Mouse (Mus musculus) kidney, postnatal 10 days (tissue): ENCODE measurements around the gene BC052040.
A peak's percentile ranks its signal among the peaks of the same experiment; 100 is the strongest.

Experiments
- DNase-seq: peaks from one replicate; pipeline ENCODE4 v3.0.0; 2021; ENCODE audit warnings: mixed read lengths

BC052040 gene

DNA sequence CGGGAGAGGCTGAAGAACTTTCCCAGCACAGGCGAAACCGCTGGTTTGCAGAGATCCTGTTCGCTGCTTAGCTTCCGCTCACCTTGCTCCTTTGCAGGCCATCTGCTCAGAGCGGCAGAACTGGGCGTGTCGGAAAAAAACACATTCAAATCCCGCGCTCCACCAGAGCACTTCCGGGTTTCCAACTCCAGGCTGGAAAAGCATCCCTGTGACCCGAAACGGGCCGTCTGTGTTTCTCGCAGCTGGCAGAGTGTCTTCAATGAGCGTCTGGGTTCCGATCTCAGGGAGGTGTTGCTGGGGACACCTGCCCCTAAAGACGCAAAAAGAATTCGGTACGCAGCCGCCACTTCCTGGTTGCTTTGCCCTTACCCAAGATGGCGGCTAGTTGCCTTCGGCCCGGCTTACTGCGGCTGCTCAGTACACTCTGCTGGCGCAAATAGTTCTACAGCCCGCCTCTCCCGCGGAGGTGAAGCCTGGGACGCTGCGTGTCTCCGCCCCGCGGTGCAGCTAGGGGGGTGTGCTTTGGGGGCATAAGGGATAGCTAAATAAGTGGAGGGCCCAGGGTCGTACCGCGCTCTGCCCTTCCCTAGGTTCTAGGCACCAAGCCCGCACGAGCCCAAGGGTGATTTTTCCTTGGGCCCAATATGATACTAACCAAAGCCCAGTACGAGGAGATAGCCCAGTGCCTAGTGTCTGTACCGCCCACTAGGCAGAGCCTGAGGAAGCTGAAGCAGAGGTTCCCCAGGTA, at the start of gene BC052040:
Gene BC052040, plus strand, starts transcription at position 476 of the 748 bp plus-strand sequence.
- DNase-seq, result peak; percentile 92

DNA sequence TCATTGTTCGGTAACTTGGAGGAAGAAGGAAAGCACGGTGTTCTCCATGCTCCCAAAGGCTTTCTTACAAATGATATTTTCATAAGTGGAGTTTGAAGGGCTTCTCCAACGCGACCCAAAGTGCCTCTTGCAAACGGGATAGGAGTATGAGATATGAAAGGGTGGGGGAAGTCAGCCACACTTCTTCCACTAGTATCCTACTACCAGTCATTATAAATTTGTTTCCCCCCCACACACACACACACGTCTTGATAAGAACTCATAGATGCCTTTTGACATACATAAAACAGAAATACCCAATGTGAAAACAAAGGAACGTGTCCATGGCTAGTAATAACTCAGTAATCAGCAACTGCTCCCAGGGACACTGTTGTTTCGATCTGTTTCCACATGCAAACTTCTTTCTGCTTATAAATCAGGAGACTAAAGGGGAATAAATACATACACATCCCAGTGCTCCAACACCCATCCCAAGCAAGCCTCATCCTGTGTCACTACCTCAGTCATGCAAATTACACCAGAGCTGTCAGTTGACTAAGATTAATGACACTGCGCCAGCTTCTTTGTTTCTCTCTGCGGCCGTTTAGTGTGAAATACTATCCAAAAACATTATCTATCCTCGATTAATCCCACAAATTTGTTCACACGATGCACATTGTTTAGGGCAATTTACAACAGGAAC, 43.4 kb upstream of the BC052040 start:
- no peak for DNase-seq

DNA sequence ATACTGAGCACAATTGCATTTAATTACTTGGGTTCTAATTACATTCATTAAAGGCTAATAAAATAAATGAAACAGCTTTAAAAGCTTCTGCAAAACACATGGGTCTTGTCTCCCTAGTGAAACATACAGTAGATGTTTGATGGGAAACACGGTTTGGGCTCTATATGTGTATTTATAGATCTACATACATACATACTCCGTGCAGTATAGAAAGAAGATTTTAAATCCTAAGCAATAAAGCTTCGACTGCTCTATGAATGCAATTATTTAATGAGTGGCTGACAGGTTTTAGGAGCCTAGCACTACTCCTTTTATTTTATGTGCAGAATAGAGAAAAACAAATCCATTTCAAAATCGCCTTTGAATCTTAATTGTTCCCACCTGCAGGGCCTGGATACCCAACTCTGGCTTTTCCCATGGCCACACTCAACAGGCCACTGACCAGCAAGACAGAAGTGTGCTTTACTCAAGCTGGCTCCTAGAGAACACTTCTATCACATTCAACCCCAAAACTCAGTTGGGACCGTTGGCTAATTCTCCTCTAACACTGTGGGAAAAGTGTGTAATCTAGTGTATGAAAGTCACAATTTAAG, 42.7 kb upstream of the BC052040 start:
- no peak for DNase-seq

DNA sequence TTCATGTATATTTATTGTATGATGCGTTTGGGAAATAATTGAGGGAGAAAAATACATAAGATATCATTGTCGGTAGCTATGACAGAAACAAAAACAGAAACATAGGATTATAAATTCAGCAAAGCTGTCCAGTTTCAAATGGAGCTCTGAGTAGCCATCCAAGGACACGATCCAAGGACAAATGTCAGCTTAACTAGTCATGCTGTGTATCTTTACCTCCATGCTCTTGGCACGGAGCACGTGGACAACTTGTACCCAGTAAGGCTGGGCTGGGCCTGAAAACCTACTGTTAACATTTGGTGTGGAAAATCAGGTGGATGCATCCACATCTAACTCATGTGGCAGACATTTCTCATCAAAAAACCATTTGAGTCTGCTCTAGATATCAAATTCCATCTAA, 41.8 kb upstream of the BC052040 start:
- no peak for DNase-seq

DNA sequence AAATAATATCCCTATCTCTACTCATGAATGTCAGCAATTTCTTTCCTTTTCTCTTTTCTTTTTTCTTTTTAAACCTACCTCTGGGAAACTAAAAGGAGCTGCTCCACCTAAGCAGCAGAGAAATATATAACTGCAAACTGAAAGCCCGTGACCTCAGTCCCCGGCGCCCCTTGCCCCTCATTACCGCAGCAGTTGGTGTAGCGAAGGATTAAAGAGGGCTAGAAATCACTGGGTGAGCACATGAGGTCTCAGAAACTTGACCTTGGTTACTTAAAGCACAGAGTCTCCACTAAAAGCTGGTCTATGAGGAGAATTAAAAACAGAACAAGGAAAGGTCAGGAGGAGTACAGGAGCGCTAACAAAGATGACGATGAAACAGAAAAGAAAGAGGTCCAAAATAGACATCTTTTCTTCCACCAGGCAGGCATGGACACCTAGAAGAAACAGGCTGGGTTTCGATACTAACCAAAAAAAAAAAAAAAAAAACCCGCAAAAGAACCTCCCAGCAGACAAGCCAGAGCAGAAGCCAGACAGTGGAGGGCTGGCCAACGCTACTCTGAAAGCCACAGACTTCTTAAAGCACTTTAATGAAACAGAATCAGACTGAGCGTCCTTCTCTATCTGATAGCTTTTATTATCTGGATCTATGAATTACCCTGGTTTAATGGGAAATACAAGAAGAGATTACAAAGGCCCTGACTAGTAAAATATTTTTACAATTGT, 39.0 kb upstream of the BC052040 start:
- DNase-seq, result no peak

DNA sequence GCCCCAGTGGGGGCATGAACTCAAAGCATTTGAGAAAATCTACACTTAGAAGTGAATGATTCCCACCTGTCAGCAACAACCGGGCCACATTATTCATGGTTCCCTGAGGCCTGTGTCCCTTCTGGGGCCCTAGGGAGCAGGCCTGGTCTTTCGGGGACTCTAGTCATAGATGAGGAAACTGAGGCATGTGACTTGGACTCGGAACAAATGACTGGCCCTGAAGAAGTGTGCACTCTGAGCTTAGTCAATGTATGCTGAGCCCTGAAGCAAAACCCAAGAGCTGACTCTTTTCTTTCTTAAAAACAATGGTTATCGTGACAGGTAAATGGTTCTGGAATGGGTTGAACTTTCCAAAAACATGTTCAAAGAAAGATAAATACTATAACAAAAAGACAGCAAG, 38.3 kb upstream of the BC052040 start:
- no peak for DNase-seq

DNA sequence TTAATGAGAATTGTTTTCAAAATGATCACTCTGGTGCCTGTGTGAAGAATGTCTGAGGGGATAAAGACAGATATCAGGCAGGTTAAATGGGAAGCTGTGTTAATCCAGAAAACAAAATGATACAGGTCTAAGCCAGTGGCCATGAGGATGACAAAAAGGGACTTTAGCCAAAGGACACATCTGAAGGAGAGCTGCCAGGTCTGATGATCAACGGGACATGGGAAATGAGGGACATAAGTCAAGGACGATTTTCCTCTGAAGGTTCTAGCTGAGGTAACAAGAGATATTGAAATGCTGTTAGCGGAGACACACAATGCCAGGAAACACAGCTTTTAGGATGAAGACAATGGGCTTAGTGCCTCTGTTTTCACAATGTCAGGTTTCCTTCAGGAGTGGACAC, 29.6 kb upstream of the BC052040 start:
- no peak for DNase-seq

DNA sequence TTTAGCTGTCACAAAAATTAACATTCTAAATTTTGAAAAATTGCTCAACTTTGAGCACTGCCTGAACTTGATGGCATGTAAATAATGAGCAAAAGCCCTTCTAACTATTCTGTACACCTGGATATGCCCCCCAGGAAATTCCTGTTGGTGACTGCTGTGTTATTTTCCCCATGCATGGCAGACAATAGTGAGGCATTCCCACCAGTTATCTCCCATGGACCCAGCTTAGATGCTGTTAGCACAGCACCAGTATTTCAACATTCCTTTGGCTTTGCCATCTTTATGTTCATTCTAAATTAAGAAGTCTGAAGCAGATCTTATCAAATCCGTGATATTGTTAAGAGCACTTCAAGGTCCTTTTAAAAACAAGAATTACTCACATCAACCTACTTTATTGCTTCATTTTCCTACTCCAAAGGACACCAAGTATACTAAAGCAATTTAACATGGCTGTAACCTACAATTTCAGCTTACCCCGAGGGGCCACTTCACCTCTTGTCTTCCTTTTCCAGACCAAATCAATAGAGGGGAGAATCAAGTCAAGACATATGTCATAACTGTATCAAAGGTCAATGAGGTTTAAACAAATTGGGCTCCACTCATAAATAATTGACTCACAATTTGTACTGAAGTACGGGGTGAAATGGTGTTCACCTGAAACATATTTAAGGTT, 19.2 kb upstream of the BC052040 start:
- no peak for DNase-seq

DNA sequence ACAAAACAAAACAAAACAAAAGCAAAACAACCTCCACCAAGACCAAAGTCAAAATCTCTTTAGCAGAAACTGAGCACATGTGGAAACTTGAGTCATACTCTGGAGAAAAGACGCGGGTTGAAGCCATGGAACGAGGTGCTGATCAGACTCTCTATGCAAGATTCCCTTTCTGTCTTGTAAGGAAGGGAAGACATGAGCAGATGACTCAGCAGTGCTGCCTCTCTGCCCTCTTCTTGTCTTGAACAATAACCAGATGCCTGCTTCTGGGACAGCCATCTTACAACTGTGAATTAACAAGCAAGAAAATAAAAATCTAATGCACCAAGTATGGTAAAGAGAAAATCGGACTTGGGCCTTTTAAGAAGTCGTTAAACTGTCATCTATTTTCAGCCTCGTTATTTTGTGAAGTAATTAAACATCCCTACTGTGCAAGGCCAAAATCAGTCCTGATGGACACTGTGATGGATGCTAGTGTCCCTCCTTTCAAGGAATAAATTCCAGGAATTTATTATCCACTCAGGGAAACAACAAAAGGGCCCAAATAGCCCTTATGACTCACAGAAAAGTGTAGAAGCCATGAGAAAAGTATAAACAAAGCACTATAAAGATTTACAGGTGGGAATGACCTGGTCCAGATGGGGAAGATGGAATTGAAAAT, 18.0 kb upstream of the BC052040 start:
- DNase-seq, result no peak

DNA sequence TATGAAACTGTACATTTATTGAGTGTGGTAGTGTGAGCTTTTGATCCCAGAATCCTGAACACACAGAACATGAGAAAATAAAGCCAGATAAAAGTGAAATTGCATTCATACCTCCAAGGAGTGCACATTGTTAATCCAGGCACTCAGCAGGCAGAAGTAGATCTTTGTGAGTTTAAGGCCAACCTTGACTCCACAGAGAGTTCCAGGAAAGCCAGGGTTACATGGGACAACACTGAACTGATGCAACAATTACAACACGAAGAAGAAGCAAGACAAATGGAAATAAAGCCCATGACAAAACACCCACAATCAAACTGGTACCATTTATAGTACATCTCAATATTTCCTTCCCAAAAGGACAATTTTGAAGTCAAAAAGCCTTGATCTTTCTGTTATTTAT, 9.5 kb upstream of the BC052040 start:
- DNase-seq, result no peak

DNA sequence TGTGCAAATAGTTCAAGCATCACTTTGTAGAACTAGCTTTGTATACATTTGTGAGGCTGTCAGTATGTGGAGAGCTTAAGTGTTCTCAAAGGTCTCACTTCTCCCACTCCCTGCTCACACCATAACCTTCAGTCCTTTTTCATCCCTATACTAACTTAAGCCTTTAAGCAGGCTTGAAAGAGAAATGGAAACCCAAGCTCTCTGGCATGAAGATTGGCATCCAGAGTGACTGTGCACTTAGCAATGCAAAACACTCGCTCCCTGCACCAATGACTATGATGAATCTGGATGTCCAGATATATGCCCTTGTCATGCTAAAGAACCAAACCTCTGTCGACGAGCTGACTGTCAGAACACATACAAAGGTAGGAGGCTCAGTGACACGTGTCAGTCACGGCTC, 6.7 kb upstream of the BC052040 start:
- no peak for DNase-seq

DNA sequence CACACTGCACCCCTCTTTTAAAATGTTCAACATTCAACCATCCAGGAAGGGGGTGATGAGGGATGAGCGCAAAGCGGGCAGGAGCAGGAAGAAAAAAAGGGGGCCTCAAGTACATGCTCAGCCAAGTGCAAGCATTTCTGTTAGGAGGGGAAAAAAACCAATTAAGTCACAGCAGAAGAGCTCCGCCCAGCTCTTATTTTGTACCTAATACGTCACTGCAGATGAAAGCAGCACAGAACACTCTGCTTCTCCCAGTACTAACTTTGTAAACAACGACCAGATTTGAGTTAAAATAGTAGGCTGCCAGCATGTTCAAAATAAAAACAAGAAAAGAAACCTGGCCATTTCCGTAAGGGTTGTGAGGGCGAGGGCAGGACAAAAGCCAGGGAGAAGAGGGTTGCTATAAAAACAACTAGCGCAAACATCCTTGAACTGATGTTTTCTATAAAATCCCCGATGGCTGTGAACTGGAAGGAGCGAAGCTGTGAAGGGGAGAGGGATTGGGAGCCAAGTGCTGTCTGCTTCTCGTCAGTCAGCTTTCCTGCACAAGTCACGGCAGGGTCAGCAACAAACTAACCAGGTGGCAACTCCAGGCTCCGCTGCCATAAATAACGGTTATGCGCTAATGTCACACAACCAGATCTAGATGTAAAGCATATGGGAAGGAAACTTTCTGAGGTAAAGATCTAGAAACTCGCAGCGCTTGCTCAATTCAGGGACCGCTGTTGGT, 2.2 kb upstream of the BC052040 start:
- DNase-seq, result peak; percentile 15

DNA sequence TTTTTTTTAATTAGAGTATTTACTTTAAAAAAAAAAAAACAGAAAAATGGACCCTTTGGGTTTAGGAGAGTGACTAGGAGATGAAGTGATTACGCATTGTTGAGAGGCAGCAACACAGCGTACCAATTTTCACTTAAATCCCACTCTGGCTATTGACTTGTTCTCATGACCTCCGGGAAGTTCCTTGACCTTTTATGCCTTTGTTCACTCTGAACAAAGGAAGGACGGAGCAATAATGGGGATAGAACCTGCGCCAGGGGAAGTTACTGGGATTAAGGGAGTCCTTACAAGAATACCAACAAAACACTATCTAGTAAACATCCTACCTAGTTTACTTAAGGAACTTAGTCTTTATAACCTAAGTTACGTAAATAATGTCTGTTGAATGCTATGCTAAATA, 1.5 kb upstream of the BC052040 start:
- no peak for DNase-seq

DNA sequence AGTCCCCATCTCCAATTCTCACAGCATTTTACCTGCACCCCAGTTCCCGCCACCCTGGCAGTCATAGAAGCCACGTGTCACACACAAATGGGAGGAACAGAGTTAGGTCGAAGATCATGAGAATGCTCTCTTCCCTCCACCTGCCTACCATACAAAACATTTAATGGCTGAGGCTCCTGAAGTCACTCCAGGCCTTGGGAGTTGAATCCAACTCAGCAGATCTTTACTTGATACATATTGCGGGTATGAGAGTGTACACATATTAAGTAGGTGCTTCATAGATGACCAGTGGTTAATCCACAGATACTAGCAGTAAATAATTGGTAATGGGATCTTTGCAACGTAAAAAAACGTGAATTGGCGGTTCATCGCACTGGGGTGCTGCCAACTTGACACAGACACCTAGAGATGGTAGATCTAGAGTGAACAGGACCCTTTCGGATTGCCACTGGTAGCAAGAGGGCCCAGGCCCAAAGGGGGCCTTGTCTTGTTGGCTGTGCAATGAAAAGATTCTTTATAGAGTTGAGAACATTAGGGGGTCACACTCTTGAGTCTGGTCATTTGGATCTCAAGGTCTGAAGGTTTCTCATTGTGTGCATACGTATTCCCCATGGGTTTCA, 583 bp downstream of the BC052040 start:
- DNase-seq, result no peak

DNA sequence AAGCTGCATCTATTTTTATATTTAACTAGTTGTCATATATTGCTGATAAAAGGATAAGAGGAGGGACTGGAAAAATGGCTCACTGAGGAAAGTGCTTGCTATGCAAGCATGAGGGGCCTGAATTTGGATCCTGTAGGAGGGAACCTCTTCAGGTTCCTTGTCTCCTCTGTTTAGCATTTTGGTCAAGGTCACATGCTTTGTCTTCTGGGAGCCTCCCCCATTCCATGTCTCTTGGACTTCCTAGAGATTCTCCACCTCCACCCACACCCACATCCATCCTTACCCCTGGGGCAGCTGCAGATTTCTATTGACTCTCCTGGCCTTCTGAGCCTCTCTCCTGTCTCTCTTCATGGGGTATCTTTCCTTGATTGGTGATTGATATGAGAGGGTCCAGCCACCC, 2.3 kb downstream of the BC052040 start:
- no peak for DNase-seq

DNA sequence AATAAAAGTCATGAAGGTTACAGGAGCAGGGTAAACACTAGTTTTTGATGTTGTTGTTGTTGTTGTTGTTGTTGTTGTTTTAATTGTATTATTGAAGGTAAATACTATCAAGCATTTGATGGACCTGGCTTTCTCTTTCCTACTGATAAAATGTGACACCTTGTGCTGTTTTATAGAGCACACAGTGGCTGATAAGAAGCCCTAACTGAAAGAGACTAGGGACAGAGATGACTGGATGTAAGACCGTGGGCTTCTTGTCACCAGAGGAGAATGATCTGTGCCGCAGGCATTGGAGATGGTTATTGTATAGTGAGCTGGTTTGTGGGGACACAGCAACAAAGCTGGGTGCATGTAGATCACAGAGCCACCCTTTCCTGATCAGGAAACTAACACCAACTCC, 9.1 kb downstream of the BC052040 start:
- DNase-seq, result no peak

DNA sequence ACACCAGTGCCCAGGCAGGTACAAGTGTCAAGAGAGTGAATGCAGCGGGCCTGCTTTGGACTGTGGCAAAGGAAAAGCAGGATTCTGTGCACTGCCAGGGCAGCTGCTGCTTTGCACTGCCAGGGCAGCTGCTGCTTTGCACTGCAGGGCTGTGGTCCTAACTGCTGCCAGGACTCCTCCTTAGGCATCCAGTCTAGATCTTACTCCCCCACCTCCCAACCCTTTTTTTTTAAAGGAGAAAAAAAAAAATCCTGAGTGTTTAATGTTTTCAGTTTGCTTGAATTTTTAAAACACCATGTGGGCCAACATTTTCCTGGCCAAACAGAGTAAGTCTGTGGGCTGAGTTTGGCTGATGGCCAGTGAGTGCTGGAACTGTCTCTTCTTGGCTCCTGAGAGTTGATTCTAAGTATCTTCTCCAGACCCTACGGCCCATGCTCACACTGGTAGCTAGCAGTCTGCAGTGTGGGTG, 11.2 kb downstream of the BC052040 start:
- peak; percentile 76 for DNase-seq

DNA sequence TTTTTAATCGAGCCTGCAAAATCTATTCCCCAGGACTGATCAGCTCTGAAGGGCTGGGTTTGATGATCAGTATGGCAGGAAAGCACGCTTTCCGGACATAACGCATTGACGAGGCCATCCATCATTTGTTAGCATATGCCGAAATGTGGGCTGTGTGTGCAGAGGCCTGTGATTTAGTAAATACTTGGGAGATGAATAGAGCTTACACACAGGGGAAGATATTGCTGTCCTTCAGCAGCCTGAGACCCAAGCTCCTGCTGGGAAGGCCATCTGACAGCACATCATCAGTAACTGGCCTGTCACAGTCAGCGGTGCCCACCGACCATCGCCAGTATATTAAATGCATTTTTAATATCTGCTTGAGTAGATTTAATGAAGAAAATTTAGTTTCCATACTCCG, 15.5 kb downstream of the BC052040 start:
- no peak for DNase-seq

DNA sequence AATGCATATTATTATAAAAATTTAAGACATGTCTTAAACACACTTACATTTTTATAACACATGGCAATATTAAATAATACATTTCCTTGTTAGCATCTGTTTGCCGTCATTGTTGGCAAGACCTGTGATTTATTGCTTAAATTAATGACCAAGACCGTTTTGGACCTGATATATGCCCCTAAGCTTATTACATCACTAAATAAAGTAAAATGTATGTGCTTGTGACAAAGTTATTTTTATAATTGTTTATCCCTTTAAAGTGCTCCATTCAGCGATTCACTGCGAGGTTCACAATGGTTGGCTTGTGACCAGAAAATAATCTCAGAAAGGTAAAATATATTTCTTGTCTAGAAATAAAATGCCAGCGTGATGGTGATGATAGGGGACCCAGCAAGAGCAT, 16.8 kb downstream of the BC052040 start:
- DNase-seq, result no peak

DNA sequence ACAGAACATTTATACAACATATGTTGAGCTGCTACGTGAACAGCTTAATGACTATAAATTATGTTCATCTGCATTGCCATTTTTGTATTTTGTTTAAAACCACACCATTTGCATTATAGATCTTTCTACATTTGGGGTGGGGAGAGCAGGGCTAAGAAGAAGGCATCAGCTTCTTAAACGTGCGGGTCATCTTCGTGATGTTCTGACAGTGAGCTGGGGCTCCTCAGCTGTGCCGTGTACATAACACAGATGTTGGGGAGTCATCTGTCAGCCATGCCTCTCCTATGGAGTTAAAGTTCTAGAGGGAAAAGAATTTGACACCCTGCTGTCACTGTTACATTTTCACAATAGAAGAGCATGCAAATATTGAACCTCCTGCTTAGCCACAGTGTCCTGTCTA, 19.2 kb downstream of the BC052040 start:
- DNase-seq, result no peak

DNA sequence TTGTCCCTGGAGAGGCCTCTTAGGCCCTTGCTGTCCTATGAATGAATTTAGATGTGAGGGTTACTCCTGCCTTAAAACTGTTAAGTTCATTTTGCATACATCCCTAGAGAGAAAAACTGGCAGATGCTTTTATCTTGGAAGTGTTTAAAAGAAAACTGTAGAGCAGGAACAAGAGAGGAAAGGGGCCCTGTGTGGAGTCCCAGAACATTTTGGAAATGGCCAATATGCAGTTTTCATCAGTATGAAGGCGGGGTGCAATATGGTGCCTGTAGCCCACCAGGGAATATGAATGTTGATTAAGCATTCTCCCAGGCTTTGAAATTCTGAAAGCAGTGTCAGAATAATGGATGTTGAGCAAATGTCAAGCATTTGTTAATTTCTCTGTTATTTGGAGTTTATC, 19.8 kb downstream of the BC052040 start:
- DNase-seq, result no peak
